Mouse (Mus musculus): Measurements from ENCODE around the gene Clec2i. TPM values are rescaled to one million over a fixed set of nuclear protein-coding genes. Genes with fewer than 3 reads are reported as not detected.
"Not testable (repeated sequence)": the region's sequence is repeated elsewhere in the genome, so short reads cannot be mapped to it uniquely, and the experiment has no call there.

Gene Clec2i
- total RNA-seq, 4 experiments from 2014 or later = 0.10 to 0.65 (median 0.22) TPM; not detected in 1

- DNase-seq = no peak
These were observed 31.9 kb upstream of the Clec2i start for GRCm38 (mm10) chr6:128855477-128855876.

- DNase-seq = peak; percentile 67
These were observed 31.1 kb upstream of the Clec2i start for GRCm38 (mm10) chr6:128856250-128856649.

GRCm38 (mm10) chr6:128857976-128858375 lies 29.4 kb upstream of the Clec2i start:
- DNase-seq = no peak

- no peak for DNase-seq
These were observed 18.5 kb upstream of the Clec2i start for GRCm38 (mm10) chr6:128868861-128869260.

- DNase-seq = no peak
These were observed 15.3 kb upstream of the Clec2i start for GRCm38 (mm10) chr6:128871910-128872610.

GRCm38 (mm10) chr6:128888834-128889233 lies 1.4 kb downstream of the Clec2i start:
- DNase-seq = no peak

GRCm38 (mm10) chr6:128890948-128891355 lies 3.6 kb downstream of the Clec2i start, which contains the start of gene BC035044:
BC035044 (minus strand) TSS chr6:128891126.
- no peak for DNase-seq

GRCm38 (mm10) chr6:128895404-128896001 lies 8.1 kb downstream of the Clec2i start:
- no peak for DNase-seq

- DNase-seq = no peak
These were observed 12.7 kb downstream of the Clec2i start for GRCm38 (mm10) chr6:128900044-128900443.

- not testable (repeated sequence) for DNase-seq
These were observed 13.6 kb downstream of the Clec2i start for GRCm38 (mm10) chr6:128900796-128901552.

- DNase-seq = no peak
These were observed 26.3 kb downstream of the Clec2i start for GRCm38 (mm10) chr6:128913598-128914254.

- no peak for DNase-seq
These were observed 29.9 kb downstream of the Clec2i start for GRCm38 (mm10) chr6:128917322-128917721.

GRCm38 (mm10) chr6:128933050-128933449 lies 45.7 kb downstream of the Clec2i start:
- no peak for DNase-seq

GRCm38 (mm10) chr6:128934081-128934480 lies 46.7 kb downstream of the Clec2i start, which contains the start of gene Clec2g:
Clec2g (plus strand) TSS chr6:128934381.
- not testable (repeated sequence) for DNase-seq

- DNase-seq = not testable (repeated sequence)
These were observed 48.7 kb downstream of the Clec2i start for GRCm38 (mm10) chr6:128935889-128936665.

- DNase-seq = no peak
These were observed 54.4 kb downstream of the Clec2i start for GRCm38 (mm10) chr6:128941646-128942421.

- DNase-seq = no peak
These were observed 58.2 kb downstream of the Clec2i start for GRCm38 (mm10) chr6:128945564-128945963.

Data from adrenal gland, adult 8-10 months (tissue).